Mouse (Mus musculus) layer of hippocampus, adult 8-10 months (tissue): ENCODE measurements around the gene Snca. TPM values are rescaled to one million over a fixed set of nuclear protein-coding genes. Genes with fewer than 3 reads are reported as not detected.
A peak's percentile ranks its signal among the peaks of the same experiment; 100 is the strongest.

Experiments
- DNase-seq, 2 experiments: peaks; one replicate each; pipeline ENCODE4 v3.0.0; 2022; ENCODE audit warnings: low spot score in 2 of 2
- total RNA-seq, 4 experiments: library from RNA; stranded (reverse); gene quantifications; 2 replicates each; pipeline ENCODE4 v1.2.4; 2022

The Snca gene
- total RNA-seq, result 100 to 1,000 TPM; 402 to 442 (median 425) TPM

DNA sequence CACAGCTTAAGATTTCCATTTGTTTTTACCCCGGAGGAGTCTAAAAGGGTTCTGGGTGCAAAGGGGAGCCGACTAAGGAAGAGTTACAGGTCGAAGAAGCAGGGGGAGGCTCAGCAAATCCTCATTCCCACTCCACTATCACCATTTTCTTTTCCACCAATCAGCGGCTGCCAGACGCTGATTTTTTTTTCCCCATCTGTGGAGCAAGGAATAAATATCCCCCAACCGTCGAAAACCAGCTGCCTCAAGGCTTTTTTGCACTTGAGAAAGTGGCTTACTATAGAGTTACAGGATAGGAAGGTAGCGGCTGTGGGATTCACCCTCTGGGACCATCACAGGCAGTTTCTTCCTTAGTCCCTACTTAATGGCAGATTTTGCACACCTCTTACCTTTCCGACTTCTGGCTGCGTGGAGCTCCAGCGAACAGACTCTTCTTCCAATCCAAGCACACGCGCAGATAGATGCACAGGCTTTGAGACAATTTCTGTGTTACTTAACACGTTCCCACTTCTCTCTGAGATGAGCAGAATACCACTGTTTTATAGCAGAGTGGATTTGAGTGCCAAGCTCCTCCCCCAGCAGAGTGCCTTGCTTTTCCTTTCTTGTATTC lies at the start of gene Snca:
Gene Snca (minus strand): TSS at position 574 of the 610 bp plus-strand sequence.
- peak; percentile 33 to 42 for DNase-seq

- peak; percentile 61 to 62 for DNase-seq
Measured at GRCm38 (mm10) chr6:60870126-60870525, 40.5 kb upstream of the Snca start.

GRCm38 (mm10) chr6:60856599-60856998 lies 26.9 kb upstream of the Snca start:
- DNase-seq, result peak in 1 of 2 experiments; percentile 5

- DNase-seq, result no peak
Measured at GRCm38 (mm10) chr6:60851690-60852089, 22.0 kb upstream of the Snca start.

DNA sequence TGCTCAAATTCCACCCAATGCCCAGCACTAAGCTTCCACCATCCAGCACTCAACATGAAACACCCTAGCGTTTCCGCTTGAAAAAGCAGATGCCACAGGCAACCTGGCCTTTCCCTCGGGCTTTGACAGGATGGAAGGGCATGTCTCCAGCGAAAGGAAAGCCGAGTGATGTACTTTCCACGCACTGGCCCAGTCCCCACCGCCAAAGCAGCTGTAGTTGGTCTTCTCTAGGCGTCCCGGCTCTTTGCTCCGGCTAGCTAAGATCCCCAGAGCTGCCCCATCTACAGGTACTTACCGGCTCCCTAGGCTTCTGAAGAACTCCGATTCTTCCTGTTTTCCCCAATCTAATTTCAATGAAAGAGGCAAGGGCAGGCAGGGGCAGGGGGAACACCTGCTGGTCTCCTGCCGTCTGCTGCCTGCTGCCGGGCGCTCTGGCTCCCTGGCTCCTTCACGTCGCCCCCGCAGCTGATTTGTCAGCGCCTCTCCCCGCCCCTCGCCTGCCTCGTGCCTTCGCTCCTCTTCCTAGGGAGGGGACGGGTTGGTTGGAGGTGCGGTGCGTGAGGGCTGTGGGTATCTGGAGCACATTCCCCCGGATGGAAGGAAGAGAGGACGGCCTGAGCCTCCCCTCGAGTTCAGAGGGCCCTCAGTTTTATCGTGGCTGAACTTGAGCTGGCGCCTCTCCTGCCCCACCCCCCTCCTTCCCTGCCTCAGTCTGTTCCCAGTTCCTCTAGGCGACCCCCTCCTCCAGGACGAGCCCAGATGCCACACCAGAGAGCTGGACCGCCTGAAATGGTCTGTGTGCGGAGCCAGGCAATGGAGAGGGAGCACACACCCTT lies 1.0 kb downstream of the Snca start:
- DNase-seq, result peak; percentile 76 to 77

DNA sequence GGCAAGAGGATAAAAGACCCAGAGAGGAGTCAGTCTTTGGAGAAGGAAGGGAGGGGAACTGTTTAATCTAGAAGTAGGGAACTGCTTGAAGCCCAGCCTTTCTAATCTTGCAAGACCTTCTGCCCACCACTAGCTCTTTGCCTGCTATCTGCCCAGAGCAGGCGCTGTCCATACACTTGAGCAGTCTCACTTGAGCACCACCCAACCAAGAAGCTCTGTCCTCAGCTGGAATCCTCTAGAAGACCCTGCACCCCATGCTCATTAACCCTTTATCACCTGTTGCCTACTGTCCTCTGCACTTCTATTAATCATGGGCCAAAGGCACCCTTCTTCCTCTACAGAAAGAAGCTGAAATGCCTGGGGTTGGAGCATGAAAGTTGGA lies 1.6 kb downstream of the Snca start:
- peak in 1 of 2 experiments; percentile 8 for DNase-seq

DNA sequence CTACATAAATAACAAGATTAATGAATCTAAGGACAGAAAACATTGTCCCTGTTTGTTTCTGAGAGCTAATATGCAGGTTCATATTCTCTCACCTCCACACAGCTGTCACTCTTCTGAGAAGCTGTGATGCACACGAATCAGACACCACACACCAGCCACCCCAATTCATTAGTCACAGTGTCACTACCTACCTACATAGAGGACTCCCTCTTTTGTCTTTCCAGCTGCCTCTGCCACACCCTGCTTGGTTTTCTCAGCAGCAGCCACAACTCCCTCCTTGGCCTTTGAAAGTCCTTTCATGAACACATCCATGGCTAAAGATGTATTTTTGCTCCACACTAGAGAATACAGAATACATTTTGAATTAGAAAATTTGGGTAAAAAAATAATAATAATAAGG lies 2.4 kb downstream of the Snca start:
- DNase-seq, result no peak

DNA sequence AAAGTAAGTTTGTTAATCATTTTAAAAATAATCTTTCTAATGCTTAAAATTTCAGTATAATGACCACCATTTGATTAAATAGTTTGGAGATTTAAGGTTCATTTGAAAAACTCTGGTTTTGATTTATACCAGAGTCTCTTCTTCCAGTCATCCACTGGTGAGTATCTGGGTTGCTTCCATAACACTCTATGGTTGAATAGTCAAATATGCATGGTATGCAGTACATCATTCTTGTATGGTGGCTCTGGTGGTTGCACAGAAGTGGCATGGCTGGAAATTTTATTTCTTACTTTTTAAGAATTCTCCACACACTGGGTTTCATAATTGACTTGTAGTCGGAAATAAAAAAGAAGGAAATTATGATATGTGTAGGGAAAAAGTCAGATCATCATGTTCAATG lies 10.4 kb downstream of the Snca start:
- DNase-seq, result no peak

DNA sequence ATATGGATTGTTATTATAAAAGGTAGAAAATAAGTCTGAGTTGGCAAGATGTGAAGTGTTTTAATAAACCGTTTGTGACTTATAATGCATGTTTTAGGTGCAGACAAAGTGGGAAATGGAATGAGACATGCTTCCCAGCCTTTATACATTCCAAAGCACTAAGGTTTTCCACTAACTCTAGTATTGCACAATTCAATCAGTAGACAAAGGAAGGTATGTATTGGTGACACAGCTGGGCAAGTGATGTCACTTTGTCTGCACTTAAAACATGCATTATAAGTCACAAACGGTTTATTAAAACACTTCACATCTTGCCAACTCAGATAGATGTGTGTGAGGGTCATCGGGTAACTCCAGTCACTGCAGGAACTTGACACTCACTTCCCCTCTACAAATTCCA lies 16.1 kb downstream of the Snca start:
- DNase-seq, result no peak

DNA sequence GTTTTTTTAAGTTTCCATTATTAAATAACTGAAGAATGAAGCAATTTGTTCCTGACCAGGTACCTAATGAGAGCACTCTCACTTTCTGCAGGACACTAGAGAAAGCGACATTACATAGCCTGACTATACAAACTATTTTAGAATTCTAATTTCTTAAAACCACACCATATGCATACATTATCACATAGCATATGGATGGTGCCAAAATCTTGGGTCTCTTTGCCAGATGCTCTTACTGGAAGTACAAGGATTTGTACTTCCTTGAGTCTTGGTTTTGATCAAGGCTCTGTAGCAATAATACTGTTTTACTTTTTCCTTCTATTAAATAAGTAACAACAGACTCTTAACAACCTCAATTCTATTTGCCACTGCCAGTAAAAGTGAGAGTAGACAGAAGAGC lies 31.4 kb downstream of the Snca start:
- no peak for DNase-seq

GRCm38 (mm10) chr6:60793659-60794365 lies 35.8 kb downstream of the Snca start:
- DNase-seq, result no peak

- no peak for DNase-seq
Measured at GRCm38 (mm10) chr6:60786955-60787354, 42.7 kb downstream of the Snca start.

DNA sequence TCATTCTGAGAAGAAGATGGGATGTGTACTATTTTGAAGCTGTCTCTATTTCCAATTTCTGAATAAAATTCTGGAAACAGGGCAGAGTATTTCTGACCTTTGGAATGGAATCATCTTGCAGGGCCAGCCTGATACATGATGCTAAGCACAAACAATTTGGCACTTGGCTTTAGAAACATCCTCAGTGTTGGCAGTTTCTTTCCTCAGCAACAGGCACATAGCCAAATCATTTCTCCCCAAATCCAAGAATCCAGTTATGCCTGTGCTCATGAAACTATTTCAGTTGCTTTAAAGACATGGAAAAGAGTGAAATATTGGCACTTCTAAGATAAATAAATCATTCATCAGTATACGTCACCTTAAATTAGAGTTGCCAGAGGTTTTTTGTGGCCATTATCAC lies 57.8 kb downstream of the Snca start:
- DNase-seq, result peak in 1 of 2 experiments; percentile 40

GRCm38 (mm10) chr6:60765696-60766095 lies 64.0 kb downstream of the Snca start:
- no peak for DNase-seq

- DNase-seq, result no peak
Measured at GRCm38 (mm10) chr6:60762864-60763263, 66.8 kb downstream of the Snca start.

- no peak for DNase-seq
Measured at GRCm38 (mm10) chr6:60761710-60762109, 67.9 kb downstream of the Snca start.

- no peak for DNase-seq
Measured at GRCm38 (mm10) chr6:60754975-60755374, 74.7 kb downstream of the Snca start.

- no peak for DNase-seq
Measured at GRCm38 (mm10) chr6:60745965-60746364, 83.7 kb downstream of the Snca start.

GRCm38 (mm10) chr6:60741427-60742071 lies 88.1 kb downstream of the Snca start:
- DNase-seq, result no peak

DNA sequence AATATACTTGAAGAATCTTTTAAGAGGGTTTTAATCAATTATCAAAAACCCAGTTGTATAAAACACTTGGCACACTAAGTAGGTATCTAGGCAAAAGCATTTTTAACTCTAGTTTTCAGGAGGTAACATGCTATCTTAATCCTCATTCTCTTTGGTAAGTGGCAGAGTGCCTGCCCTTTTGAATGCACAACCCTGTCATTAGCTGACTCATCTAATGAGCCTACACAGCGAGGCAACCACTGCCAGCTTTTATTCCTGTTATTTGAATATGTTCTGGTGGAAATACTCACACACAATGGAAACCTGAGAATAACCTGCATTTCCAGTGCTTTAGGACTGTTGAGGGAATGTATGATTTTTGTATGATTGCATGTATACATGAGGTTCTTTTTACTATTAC lies 89.9 kb downstream of the Snca start:
- no peak for DNase-seq

GRCm38 (mm10) chr6:60731164-60731563 lies 98.5 kb downstream of the Snca start:
- DNase-seq, result no peak
